Mouse (Mus musculus) thymus, adult 2 months (tissue): Measurements from ENCODE around the gene Rptor.

Source experiments
- CTCF ChIP-seq: fragments of 200-500 bp; IDR thresholded peaks from 2 replicates; pipeline ENCODE4 v1.5.1; 2012; ENCODE audit warnings: mild to moderate bottlenecking, control low read depth, low read length, moderate library complexity, borderline replicate concordance; ENCODE audit not compliant: control insufficient read depth, poor library complexity, insufficient read depth; ENCODE audit errors: extremely low read depth
- POLR2A ChIP-seq: fragments of 200-500 bp; IDR thresholded peaks from 2 replicates; pipeline ENCODE4 v1.6.1; 2012; ENCODE audit warnings: mild to moderate bottlenecking, low read length, control low read depth, moderate library complexity; ENCODE audit not compliant: control insufficient read depth, poor library complexity, insufficient read depth; ENCODE audit errors: extremely low read depth

DNA sequence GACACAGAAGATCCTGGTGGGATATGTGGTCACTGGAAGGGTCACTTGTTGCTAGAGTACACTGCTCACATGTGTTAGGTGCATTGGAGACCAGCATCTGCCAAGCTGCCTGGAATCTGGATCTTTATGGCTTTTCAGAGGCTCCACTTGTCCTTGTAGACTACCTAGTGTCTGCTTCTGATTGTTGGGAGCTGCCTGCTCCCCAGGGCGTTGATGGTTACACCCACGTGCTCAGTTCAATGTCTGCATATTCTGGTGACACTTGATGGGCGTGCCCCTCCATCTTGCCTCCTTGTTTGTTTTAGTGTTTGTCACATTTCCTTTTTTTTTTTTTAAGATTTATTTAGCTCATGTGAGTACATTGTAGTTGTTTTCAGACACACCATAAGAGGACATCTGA is 287.3 kb downstream of the Rptor start:
- TF ChIP-seq POLR2A = no peak
- no peak for TF ChIP-seq CTCF
